Mouse (Mus musculus) heart, embryonic 13.5 days (tissue): Measurements from ENCODE around the gene Ccdc114. TPM values are rescaled to one million over a fixed set of nuclear protein-coding genes. Genes with fewer than 3 reads are reported as not detected.

Experiments
- ATAC-seq: fragments of 200-750 bp; cut with Nextera tagmentation; 2 replicates; pipeline ENCODE4 v1.8.0; 2017; ENCODE audit warnings: moderate TSS enrichment; ENCODE audit not compliant: insufficient number of reproducible peaks, low FRiP score, low TSS enrichment; ENCODE audit errors: extremely low read depth
- H3K27ac ChIP-seq: fragments of 300-500 bp; sonication (generic); replicated peaks from 2 replicates; pipeline ENCODE4 v1.5.1; 2015; ENCODE audit warnings: moderate library complexity, mild to moderate bottlenecking, inconsistent platforms
- H3K27me3 ChIP-seq: fragments of 300-500 bp; sonication (generic); replicated peaks from 2 replicates; pipeline ENCODE4 v1.6.1; 2015; ENCODE audit warnings: mild to moderate bottlenecking, inconsistent platforms
- H3K36me3 ChIP-seq: fragments of 300-500 bp; sonication (generic); 2 replicates; pipeline ENCODE4 v1.6.1; 2015; ENCODE audit warnings: mild to moderate bottlenecking, inconsistent platforms
- H3K4me1 ChIP-seq: fragments of 300-500 bp; sonication (generic); 2 replicates; pipeline ENCODE4 v1.6.1; 2015; ENCODE audit warnings: inconsistent platforms
- H3K4me2 ChIP-seq: fragments of 300-500 bp; sonication (generic); 2 replicates; pipeline ENCODE4 v1.6.1; 2015; ENCODE audit warnings: inconsistent platforms, mild to moderate bottlenecking, moderate library complexity
- H3K4me3 ChIP-seq: fragments of 300-500 bp; sonication (generic); 2 replicates; pipeline ENCODE4 v1.5.1; 2015; ENCODE audit warnings: moderate library complexity, mild to moderate bottlenecking, inconsistent platforms
- H3K9ac ChIP-seq: fragments of 300-500 bp; sonication (generic); 2 replicates; pipeline ENCODE4 v1.6.1; 2015; ENCODE audit warnings: inconsistent platforms, mild to moderate bottlenecking, moderate library complexity
- H3K9me3 ChIP-seq: fragments of 300-500 bp; sonication (generic); 2 replicates; pipeline ENCODE4 v1.6.1; 2016; ENCODE audit warnings: inconsistent platforms
- WGBS: fragments of 180-500 bp; shearing (Covaris S2); methylation state at CpG from one replicate; pipeline ENCODE4 v1.1.7; 2015; ENCODE audit warnings: mixed read lengths; 5-methylcytosine and 5-hydroxymethylcytosine counted together
- polyA plus RNA-seq: library from polyadenylated mRNA; unstranded; fragments of >200 nt; fragmentation: Nextera tagmentation; extraction: Ambion mirVana; gene quantifications from 2 replicates; pipeline ENCODE4 v1.2.1, GENCODE M21; 2015

The Ccdc114 gene
- polyA plus RNA-seq, 1 experiment from 2014 or later: 2.7 TPM

GRCm38 (mm10) chr7:45988344-45988743 is 64.5 kb downstream of the Ccdc114 start:
- Histone ChIP-seq H3K4me1 (no peaks in the 10 kb centered on the region), H3K4me3 (no peak overlapping the region), H3K9ac (no peak overlapping the region), H3K36me3 (no peaks in the 10 kb centered on the region), H3K9me3 (no peaks in the 10 kb centered on the region), H3K27ac (no peak overlapping the region), H3K4me2 (no peak overlapping the region), H3K27me3 (0 out of 2 replicates have a peak, but pooled peaks cover 3% of the 10 kb centered on the region)
- no peak for ATAC-seq
- 92% methylated on average over 1 of the region's 1 CpGs for WGBS

GRCm38 (mm10) chr7:45992470-45992869 is 68.6 kb downstream of the Ccdc114 start:
- H3K4me3 ChIP-seq: no peak overlapping the region
- H3K27me3 ChIP-seq: 0 out of 2 replicates have a peak, but pooled peaks cover 4% of the 10 kb centered on the region
- H3K36me3 ChIP-seq: no peaks in the 10 kb centered on the region
- H3K27ac ChIP-seq: no peak overlapping the region
- no peaks in the 10 kb centered on the region for H3K4me1 ChIP-seq
- no peak for ATAC-seq
- 73% methylated on average over 8 of the region's 8 CpGs for WGBS
- H3K4me2 ChIP-seq: no peak overlapping the region
- no peak overlapping the region for H3K9ac ChIP-seq
- H3K9me3 ChIP-seq: no peaks in the 10 kb centered on the region

Other genes with a start within 250 kb of the Ccdc114 start
- gene Ntn5, start 240.1 kb upstream of the Ccdc114 start, polyA plus RNA-seq: 0.11 TPM in 1 of 2 replicates, not detected in the other
- 0.29 and 0.47 TPM in 2 replicates for gene Sec1, start 229.7 kb upstream of the Ccdc114 start, polyA plus RNA-seq
- gene Car11, start 224.2 kb upstream of the Ccdc114 start, polyA plus RNA-seq: 5.4 and 6.0 TPM in 2 replicates
- gene Dbp, start 219.0 kb upstream of the Ccdc114 start, polyA plus RNA-seq: 2.2 and 3.5 TPM in 2 replicates
- 630 and 695 TPM in 2 replicates for gene Rpl18, start 208.6 kb upstream of the Ccdc114 start, polyA plus RNA-seq
- 16.7 and 17.5 TPM in 2 replicates for gene Sphk2, start 206.1 kb upstream of the Ccdc114 start, polyA plus RNA-seq
- gene Fam83e, start 202.9 kb upstream of the Ccdc114 start, polyA plus RNA-seq: 0.20 and 0.31 TPM in 2 replicates
- not detected in 2 replicates for gene Spaca4, start 198.3 kb upstream of the Ccdc114 start, polyA plus RNA-seq
- 0.62 and 0.80 TPM in 2 replicates for gene Lmtk3, start 140.3 kb upstream of the Ccdc114 start, polyA plus RNA-seq
- gene Sult2b1, start 139.4 kb upstream of the Ccdc114 start, polyA plus RNA-seq: 0.24 and 0.38 TPM in 2 replicates
- gene Cyth2, start 109.5 kb upstream of the Ccdc114 start, polyA plus RNA-seq: 90.1 and 103 TPM in 2 replicates
- gene Kcnj14, start 99.3 kb upstream of the Ccdc114 start, polyA plus RNA-seq: 0.39 and 0.43 TPM in 2 replicates
- 41.9 and 44.1 TPM in 2 replicates for gene Grwd1, start 93.1 kb upstream of the Ccdc114 start, polyA plus RNA-seq
- gene Kdelr1, start 51.3 kb upstream of the Ccdc114 start, polyA plus RNA-seq: 56.4 and 58.7 TPM in 2 replicates
- 0.13 and 0.23 TPM in 2 replicates for gene Grin2d, start 45.7 kb upstream of the Ccdc114 start, polyA plus RNA-seq
- 0.90 and 1.1 TPM in 2 replicates for gene Syngr4, start 27.4 kb upstream of the Ccdc114 start, polyA plus RNA-seq
- 5.8 and 6.8 TPM in 2 replicates for gene Tmem143, start 27.1 kb upstream of the Ccdc114 start, polyA plus RNA-seq
- gene Emp3, start 2.7 kb upstream of the Ccdc114 start, polyA plus RNA-seq: 84.1 and 92.1 TPM in 2 replicates
- 0.11 and 0.23 TPM in 2 replicates for gene Abcc6, start 106.2 kb downstream of the Ccdc114 start, polyA plus RNA-seq
- 37.7 and 39.2 TPM in 2 replicates for gene Nomo1, start 109.6 kb downstream of the Ccdc114 start, polyA plus RNA-seq
- 5.3 and 7.1 TPM in 2 replicates for gene Kcnj11, start 176.7 kb downstream of the Ccdc114 start, polyA plus RNA-seq